Mouse (Mus musculus): Measurements from ENCODE around the gene Vmp1. TPM values are rescaled to one million over a fixed set of nuclear protein-coding genes. Genes with fewer than 3 reads are reported as not detected.

Vmp1 gene
- polyA plus RNA-seq, 1 experiment from 2014 or later: 90.1 TPM

- no peak for ATAC-seq (ENCODE audit: insufficient number of reproducible peaks, low FRiP score, low TSS enrichment, low read depth)
- H3K36me3 ChIP-seq: no peaks in the 10 kb centered on the region
- no peaks in the 10 kb centered on the region for H3K27me3 ChIP-seq
- H3K27ac ChIP-seq: peak overlapping the region; percentile 27; the same call in 1 of the 2 replicates
- H3K4me1 ChIP-seq: peaks cover 18% of the 10 kb centered on the region
- H3K9me3 ChIP-seq: no peaks in the 10 kb centered on the region
- H3K4me2 ChIP-seq: no peak overlapping the region
- no peak overlapping the region for H3K4me3 ChIP-seq
- H3K9ac ChIP-seq: no peak overlapping the region
- 76% methylated on average over 9 of the region's 9 CpGs for WGBS
These were observed 103.1 kb downstream of the Vmp1 start for GRCm38 (mm10) chr11:86580319-86581113.

GRCm38 (mm10) chr11:86579731-86580318, 103.8 kb downstream of the Vmp1 start:
- H3K9ac ChIP-seq: no peak overlapping the region
- no peaks in the 10 kb centered on the region for H3K9me3 ChIP-seq
- peaks cover 18% of the 10 kb centered on the region for H3K4me1 ChIP-seq
- no peak overlapping the region for H3K4me3 ChIP-seq
- H3K27me3 ChIP-seq: no peaks in the 10 kb centered on the region
- H3K36me3 ChIP-seq: no peaks in the 10 kb centered on the region
- 67% methylated on average over 10 of the region's 10 CpGs for WGBS
- no peak for ATAC-seq (ENCODE audit: insufficient number of reproducible peaks, low FRiP score, low TSS enrichment, low read depth)
- H3K27ac ChIP-seq: peak overlapping the region; percentile 27; the same call in 1 of the 2 replicates
- no peak overlapping the region for H3K4me2 ChIP-seq

- Histone ChIP-seq H3K36me3 (no peaks in the 10 kb centered on the region), H3K27ac (peak overlapping the region; percentile 38; the same call in 1 of the 2 replicates), H3K27me3 (no peaks in the 10 kb centered on the region), H3K4me2 (no peak overlapping the region), H3K9me3 (no peaks in the 10 kb centered on the region), H3K9ac (no peak overlapping the region), H3K4me3 (no peak overlapping the region), H3K4me1 (peaks cover 18% of the 10 kb centered on the region)
- WGBS: 76% methylated on average over 25 of the region's 25 CpGs
- ATAC-seq (ENCODE audit: insufficient number of reproducible peaks, low FRiP score, low TSS enrichment, low read depth): no peak
These were observed 104.6 kb downstream of the Vmp1 start for GRCm38 (mm10) chr11:86578809-86579730.

GRCm38 (mm10) chr11:86578106-86578808, 105.4 kb downstream of the Vmp1 start:
- peak overlapping the region; percentile 51; the same call in 1 of the 2 replicates for H3K27ac ChIP-seq
- WGBS: 71% methylated on average over 6 of the region's 6 CpGs
- H3K4me1 ChIP-seq: peaks cover 18% of the 10 kb centered on the region
- no peak overlapping the region for H3K9ac ChIP-seq
- H3K4me3 ChIP-seq: no peak overlapping the region
- no peaks in the 10 kb centered on the region for H3K36me3 ChIP-seq
- no peaks in the 10 kb centered on the region for H3K27me3 ChIP-seq
- no peak overlapping the region for H3K4me2 ChIP-seq
- ATAC-seq (ENCODE audit: insufficient number of reproducible peaks, low FRiP score, low TSS enrichment, low read depth): no peak
- no peaks in the 10 kb centered on the region for H3K9me3 ChIP-seq

- WGBS: 56% methylated on average over 4 of the region's 4 CpGs
- H3K4me1 ChIP-seq: peaks cover 18% of the 10 kb centered on the region
- H3K9ac ChIP-seq: no peak overlapping the region
- H3K36me3 ChIP-seq: no peaks in the 10 kb centered on the region
- H3K4me2 ChIP-seq: no peak overlapping the region
- H3K27ac ChIP-seq: peak overlapping the region; percentile 51
- H3K4me3 ChIP-seq: no peak overlapping the region
- no peak for ATAC-seq (ENCODE audit: insufficient number of reproducible peaks, low FRiP score, low TSS enrichment, low read depth)
- no peaks in the 10 kb centered on the region for H3K27me3 ChIP-seq
- no peaks in the 10 kb centered on the region for H3K9me3 ChIP-seq
These were observed 106.4 kb downstream of the Vmp1 start for GRCm38 (mm10) chr11:86577231-86577630.

GRCm38 (mm10) chr11:86575632-86576378, 107.8 kb downstream of the Vmp1 start:
- H3K4me3 ChIP-seq: no peak overlapping the region
- H3K4me1 ChIP-seq: peaks cover 27% of the 10 kb centered on the region
- H3K9ac ChIP-seq: no peak overlapping the region
- H3K9me3 ChIP-seq: no peaks in the 10 kb centered on the region
- WGBS: 78% methylated on average over 7 of the region's 7 CpGs
- no peak overlapping the region for H3K4me2 ChIP-seq
- no peaks in the 10 kb centered on the region for H3K36me3 ChIP-seq
- no peak for ATAC-seq (ENCODE audit: insufficient number of reproducible peaks, low FRiP score, low TSS enrichment, low read depth)
- H3K27ac ChIP-seq: 0 out of 2 replicates have a peak overlapping the region, but pooled peaks have one; percentile 4
- no peaks in the 10 kb centered on the region for H3K27me3 ChIP-seq

GRCm38 (mm10) chr11:86574408-86574807, 109.2 kb downstream of the Vmp1 start:
- Histone ChIP-seq H3K9me3 (no peaks in the 10 kb centered on the region), H3K27ac (no peak overlapping the region), H3K4me2 (no peak overlapping the region), H3K4me3 (no peak overlapping the region), H3K4me1 (peaks cover 28% of the 10 kb centered on the region), H3K9ac (no peak overlapping the region), H3K36me3 (no peaks in the 10 kb centered on the region), H3K27me3 (no peaks in the 10 kb centered on the region)
- no peak for ATAC-seq (ENCODE audit: insufficient number of reproducible peaks, low FRiP score, low TSS enrichment, low read depth)
- 63% methylated on average over 2 of the region's 2 CpGs for WGBS

GRCm38 (mm10) chr11:86573646-86574231, 109.9 kb downstream of the Vmp1 start:
- ATAC-seq (ENCODE audit: insufficient number of reproducible peaks, low FRiP score, low TSS enrichment, low read depth): no peak
- Histone ChIP-seq H3K36me3 (no peaks in the 10 kb centered on the region), H3K9me3 (no peaks in the 10 kb centered on the region), H3K4me2 (no peak overlapping the region), H3K4me1 (peaks cover 21% of the 10 kb centered on the region), H3K4me3 (no peak overlapping the region), H3K27ac (no peak overlapping the region), H3K9ac (no peak overlapping the region), H3K27me3 (no peaks in the 10 kb centered on the region)
- 86% methylated on average over 6 of the region's 6 CpGs for WGBS

- H3K4me3 ChIP-seq: no peak overlapping the region
- no peaks in the 10 kb centered on the region for H3K9me3 ChIP-seq
- no peak overlapping the region for H3K4me2 ChIP-seq
- no peak overlapping the region for H3K9ac ChIP-seq
- no peaks in the 10 kb centered on the region for H3K36me3 ChIP-seq
- H3K4me1 ChIP-seq: peaks cover 21% of the 10 kb centered on the region
- no peak for ATAC-seq (ENCODE audit: insufficient number of reproducible peaks, low FRiP score, low TSS enrichment, low read depth)
- no peak overlapping the region for H3K27ac ChIP-seq
- 64% methylated on average over 2 of the region's 2 CpGs for WGBS
- H3K27me3 ChIP-seq: no peaks in the 10 kb centered on the region
These were observed 111.0 kb downstream of the Vmp1 start for GRCm38 (mm10) chr11:86572623-86573022.

- 51% methylated on average over 4 of the region's 4 CpGs for WGBS
- H3K9me3 ChIP-seq: no peaks in the 10 kb centered on the region
- no peak overlapping the region for H3K9ac ChIP-seq
- no peak overlapping the region for H3K4me3 ChIP-seq
- no peak overlapping the region for H3K4me2 ChIP-seq
- no peak for ATAC-seq (ENCODE audit: insufficient number of reproducible peaks, low FRiP score, low TSS enrichment, low read depth)
- H3K27ac ChIP-seq: peak overlapping the region; percentile 87
- peaks cover 21% of the 10 kb centered on the region for H3K4me1 ChIP-seq
- no peaks in the 10 kb centered on the region for H3K27me3 ChIP-seq
- 0 out of 2 replicates have a peak, but pooled peaks cover 3% of the 10 kb centered on the region for H3K36me3 ChIP-seq
These were observed 111.8 kb downstream of the Vmp1 start for GRCm38 (mm10) chr11:86571871-86572270.

Measured in limb, embryonic 15.5 days (tissue).